Mouse (Mus musculus) lung, adult 2 months (tissue): ENCODE measurements at regions not wholly inside any gene's neighbourhood (a gene's known extent, or its start where the extent isn't known, plus 50 kb on each side); places are given as distances from the start of the nearest gene placed in this dataset.
"Not testable (repeated sequence)": the region's sequence is repeated elsewhere in the genome, so short reads cannot be mapped to it uniquely, and the experiment has no call there.

ENCODE experiments used
- CTCF ChIP-seq: fragments of 200-500 bp; IDR thresholded peaks from 2 replicates; pipeline ENCODE4 v1.5.1; 2011; ENCODE audit warnings: mild to moderate bottlenecking, low read length, control low read depth; ENCODE audit not compliant: insufficient read depth
- POLR2A ChIP-seq: fragments of 200-500 bp; IDR thresholded peaks from 2 replicates; pipeline ENCODE4 v1.6.1; 2011; ENCODE audit warnings: low read depth, mild to moderate bottlenecking, control low read depth, low read length, borderline replicate concordance; ENCODE audit errors: extremely low read depth

- TF ChIP-seq CTCF, POLR2A: not testable (repeated sequence)
Measured at GRCm38 (mm10) chr1:59425771-59426170, 56.5 kb upstream of the Fzd7 start.
